Mouse (Mus musculus): Measurements from ENCODE around the gene Sema5b. TPM values are rescaled to one million over a fixed set of nuclear protein-coding genes. Genes with fewer than 3 reads are reported as not detected.

The Sema5b gene
- polyA plus RNA-seq, 1 experiment, result not detected

DNA sequence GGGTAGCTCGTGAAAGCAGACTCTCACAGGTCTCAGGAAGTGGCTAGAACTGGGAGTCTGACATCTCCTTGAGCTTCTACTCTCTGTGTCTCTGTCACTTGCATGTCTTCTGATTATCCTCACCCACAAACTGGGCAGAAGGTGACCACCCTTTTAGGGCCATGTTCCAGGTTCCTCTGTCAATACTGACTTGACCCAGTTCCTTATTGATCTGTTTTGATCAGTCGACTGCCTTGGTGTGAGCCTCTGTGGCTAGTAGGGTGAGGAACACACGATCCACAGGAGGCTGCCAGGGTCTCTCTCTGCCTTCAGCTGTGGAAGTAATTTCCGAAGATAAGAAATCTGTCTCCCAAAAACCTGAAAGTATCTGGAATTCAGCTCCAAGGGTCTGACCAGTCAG, 76.8 kb downstream of the Sema5b start:
- H3K4me1 ChIP-seq (ENCODE audit: control insufficient read depth, insufficient read depth, low read length), result no peaks in the 10 kb centered on the region
- TF ChIP-seq CTCF (IDR thresholded peaks at IDR 0.05; ENCODE audit: control insufficient read depth, insufficient read depth, low read length) (no peak), POLR2A (IDR thresholded peaks at IDR 0.05; ENCODE audit: borderline replicate concordance, control insufficient read depth, low read depth, low read length) (no peak)
- 64% methylated on average over 4 of the region's 4 CpGs for WGBS
- H3K27ac ChIP-seq (ENCODE audit: control insufficient read depth, insufficient read depth, low read depth, low read length, poor library complexity), result no peak overlapping the region
- H3K4me3 ChIP-seq (replicated peaks; ENCODE audit: control insufficient read depth, low read depth, low read length), result no peak overlapping the region

DNA sequence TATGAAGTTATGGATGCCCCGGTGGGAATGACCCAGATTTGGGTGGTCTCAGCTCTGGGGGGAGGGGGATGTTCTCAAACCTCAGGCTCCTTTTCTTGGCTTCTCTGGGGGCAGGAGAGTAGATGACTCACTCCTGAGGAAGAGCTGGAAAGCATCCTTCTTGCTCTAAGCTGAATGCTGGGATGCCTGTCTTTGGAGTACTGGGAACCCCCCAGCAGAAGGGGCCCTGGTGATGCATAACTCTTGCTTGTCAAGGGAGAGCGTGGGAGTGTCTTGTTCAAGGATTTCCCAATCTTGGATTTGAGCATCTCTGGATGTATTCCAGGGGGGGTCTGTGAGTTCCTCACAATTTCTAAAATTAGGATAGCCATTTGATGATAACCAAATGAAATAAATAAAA, 82.1 kb downstream of the Sema5b start:
- Histone ChIP-seq H3K4me1 (ENCODE audit: control insufficient read depth, insufficient read depth, low read length) (no peaks in the 10 kb centered on the region), H3K4me3 (replicated peaks; ENCODE audit: control insufficient read depth, low read depth, low read length) (no peak overlapping the region), H3K27ac (ENCODE audit: control insufficient read depth, insufficient read depth, low read depth, low read length, poor library complexity) (no peak overlapping the region)
- TF ChIP-seq CTCF (IDR thresholded peaks at IDR 0.05; ENCODE audit: control insufficient read depth, insufficient read depth, low read length) (no peak), POLR2A (IDR thresholded peaks at IDR 0.05; ENCODE audit: borderline replicate concordance, control insufficient read depth, low read depth, low read length) (no peak)
- 75% methylated on average over 2 of the region's 2 CpGs for WGBS

DNA sequence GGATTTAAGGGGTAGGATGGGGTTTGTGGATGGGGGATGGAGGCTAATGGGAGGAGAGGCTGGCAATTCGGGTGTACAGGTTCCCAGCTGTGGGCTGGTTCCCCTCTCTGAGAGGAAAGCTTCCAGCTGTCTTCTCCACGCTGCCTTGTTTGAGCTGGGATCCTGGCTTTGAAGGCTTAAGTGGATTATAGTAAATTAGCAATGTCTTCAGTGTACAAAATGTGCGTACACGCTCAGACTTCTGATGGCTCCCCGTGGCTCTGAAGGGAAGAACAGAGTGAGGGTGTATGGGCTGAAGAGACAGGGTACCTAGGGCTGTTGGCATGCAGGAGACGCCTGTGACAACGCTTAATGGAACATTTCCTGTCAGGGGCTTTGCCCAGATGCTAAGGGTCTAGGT, 83.0 kb downstream of the Sema5b start:
- H3K27ac ChIP-seq (ENCODE audit: control insufficient read depth, insufficient read depth, low read depth, low read length, poor library complexity), result no peak overlapping the region
- H3K4me3 ChIP-seq (replicated peaks; ENCODE audit: control insufficient read depth, low read depth, low read length), result no peak overlapping the region
- no peaks in the 10 kb centered on the region for H3K4me1 ChIP-seq (ENCODE audit: control insufficient read depth, insufficient read depth, low read length)
- 65% methylated on average over 7 of the region's 7 CpGs for WGBS
- no peak for TF ChIP-seq POLR2A (IDR thresholded peaks at IDR 0.05; ENCODE audit: borderline replicate concordance, control insufficient read depth, low read depth, low read length)
- no peak for TF ChIP-seq CTCF (IDR thresholded peaks at IDR 0.05; ENCODE audit: control insufficient read depth, insufficient read depth, low read length)

DNA sequence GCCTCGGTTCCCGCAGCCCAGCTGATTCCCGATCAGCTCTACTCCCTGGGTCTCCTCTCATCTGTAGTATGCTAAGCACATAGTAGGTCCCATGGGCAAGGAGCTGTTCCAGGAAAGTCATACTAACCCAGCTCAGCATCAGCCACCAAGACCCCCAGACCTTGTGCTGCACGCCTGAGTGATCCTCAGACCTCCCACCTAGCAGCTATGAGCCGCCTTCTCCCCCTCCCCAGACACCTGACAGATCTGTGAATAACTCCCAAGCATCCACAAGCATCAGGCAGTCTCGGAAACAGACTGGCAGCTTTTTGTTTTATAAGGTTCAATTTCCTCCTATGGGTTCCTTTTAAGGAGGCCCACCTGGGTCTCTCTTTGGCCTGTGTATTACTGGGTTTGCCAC, 83.9 kb downstream of the Sema5b start:
- Histone ChIP-seq H3K4me3 (replicated peaks; ENCODE audit: control insufficient read depth, low read depth, low read length) (no peak overlapping the region), H3K27ac (ENCODE audit: control insufficient read depth, insufficient read depth, low read depth, low read length, poor library complexity) (no peak overlapping the region), H3K4me1 (ENCODE audit: control insufficient read depth, insufficient read depth, low read length) (no peaks in the 10 kb centered on the region)
- no peak for TF ChIP-seq POLR2A (IDR thresholded peaks at IDR 0.05; ENCODE audit: borderline replicate concordance, control insufficient read depth, low read depth, low read length)
- TF ChIP-seq CTCF (IDR thresholded peaks at IDR 0.05; ENCODE audit: control insufficient read depth, insufficient read depth, low read length), result no peak
- 72% methylated on average over 6 of the region's 6 CpGs for WGBS

DNA sequence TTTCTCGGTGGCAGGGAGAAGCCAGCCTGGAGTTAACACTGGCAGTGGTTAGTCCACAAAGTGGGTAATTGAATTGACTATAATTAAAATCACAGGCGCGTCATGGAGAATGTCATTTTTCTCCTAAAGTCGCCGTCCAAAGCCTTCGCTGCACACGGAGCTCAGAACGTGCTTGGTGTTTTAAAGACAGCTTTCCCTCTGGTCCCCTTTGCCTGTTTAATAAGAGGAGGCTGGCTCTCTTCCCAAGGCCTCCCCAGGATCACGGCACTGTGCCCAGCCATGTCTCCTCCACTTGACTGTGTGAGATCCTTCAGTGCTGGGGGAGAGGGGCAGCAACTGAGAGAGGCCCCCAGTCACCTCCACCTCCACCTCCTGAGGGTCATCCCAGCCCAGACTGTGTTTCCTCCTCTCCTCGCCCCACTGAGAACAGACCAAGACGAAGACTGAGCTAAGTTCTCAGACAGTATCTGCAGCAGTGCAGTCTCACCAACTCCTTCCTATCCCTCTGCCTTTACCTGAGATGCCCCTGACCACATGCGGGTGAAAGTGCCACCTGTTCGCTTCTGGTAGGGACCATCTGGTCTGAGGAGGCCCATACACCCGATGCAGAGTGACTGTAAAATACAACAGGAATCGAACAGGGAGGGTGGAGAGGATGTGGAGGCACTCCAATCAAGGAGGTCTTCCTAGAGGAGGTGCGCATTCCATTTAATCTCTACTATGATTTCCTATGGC, 84.5 kb downstream of the Sema5b start:
- H3K4me3 ChIP-seq (replicated peaks; ENCODE audit: control insufficient read depth, low read depth, low read length), result no peak overlapping the region
- 68% methylated on average over 16 of the region's 16 CpGs for WGBS
- no peaks in the 10 kb centered on the region for H3K4me1 ChIP-seq (ENCODE audit: control insufficient read depth, insufficient read depth, low read length)
- TF ChIP-seq CTCF (IDR thresholded peaks at IDR 0.05; ENCODE audit: control insufficient read depth, insufficient read depth, low read length), result no peak
- no peak for TF ChIP-seq POLR2A (IDR thresholded peaks at IDR 0.05; ENCODE audit: borderline replicate concordance, control insufficient read depth, low read depth, low read length)
- H3K27ac ChIP-seq (ENCODE audit: control insufficient read depth, insufficient read depth, low read depth, low read length, poor library complexity), result no peak overlapping the region

DNA sequence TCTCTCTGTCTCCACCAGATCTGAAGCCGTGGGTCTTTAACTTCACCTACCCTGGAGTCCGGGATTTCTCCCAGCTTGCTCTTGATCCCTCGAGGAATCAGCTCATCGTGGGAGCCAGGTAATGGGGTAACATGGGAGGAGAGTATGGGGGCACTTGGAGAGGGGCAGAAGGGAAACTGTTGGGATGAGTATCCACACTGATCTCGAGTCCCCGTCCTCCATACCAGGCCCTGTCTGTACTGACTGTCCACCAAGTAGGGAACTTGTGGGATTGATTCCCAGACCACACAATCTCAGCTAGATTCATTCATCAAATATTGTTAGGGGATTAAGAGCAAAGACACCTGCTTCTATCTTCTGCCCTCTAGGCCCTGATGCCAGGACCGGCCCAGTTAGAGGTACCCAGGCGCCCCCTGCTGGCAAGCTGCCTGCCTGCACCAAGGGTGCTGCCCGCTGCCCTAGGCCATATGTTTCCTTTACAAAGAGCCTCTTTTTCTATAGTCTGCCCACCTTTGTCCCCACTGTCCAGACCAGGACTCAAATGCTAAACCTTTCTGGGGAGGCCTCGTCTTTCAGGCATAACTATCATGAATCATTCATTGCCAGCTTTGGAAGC, 87.2 kb downstream of the Sema5b start:
- Histone ChIP-seq H3K4me1 (ENCODE audit: control insufficient read depth, insufficient read depth, low read length) (no peaks in the 10 kb centered on the region), H3K4me3 (replicated peaks; ENCODE audit: control insufficient read depth, low read depth, low read length) (no peak overlapping the region), H3K27ac (ENCODE audit: control insufficient read depth, insufficient read depth, low read depth, low read length, poor library complexity) (no peak overlapping the region)
- no peak for TF ChIP-seq POLR2A (IDR thresholded peaks at IDR 0.05; ENCODE audit: borderline replicate concordance, control insufficient read depth, low read depth, low read length)
- peak; percentile 73 for TF ChIP-seq CTCF (IDR thresholded peaks at IDR 0.05; ENCODE audit: control insufficient read depth, insufficient read depth, low read length)
- WGBS, result 39% methylated on average over 10 of the region's 10 CpGs

DNA sequence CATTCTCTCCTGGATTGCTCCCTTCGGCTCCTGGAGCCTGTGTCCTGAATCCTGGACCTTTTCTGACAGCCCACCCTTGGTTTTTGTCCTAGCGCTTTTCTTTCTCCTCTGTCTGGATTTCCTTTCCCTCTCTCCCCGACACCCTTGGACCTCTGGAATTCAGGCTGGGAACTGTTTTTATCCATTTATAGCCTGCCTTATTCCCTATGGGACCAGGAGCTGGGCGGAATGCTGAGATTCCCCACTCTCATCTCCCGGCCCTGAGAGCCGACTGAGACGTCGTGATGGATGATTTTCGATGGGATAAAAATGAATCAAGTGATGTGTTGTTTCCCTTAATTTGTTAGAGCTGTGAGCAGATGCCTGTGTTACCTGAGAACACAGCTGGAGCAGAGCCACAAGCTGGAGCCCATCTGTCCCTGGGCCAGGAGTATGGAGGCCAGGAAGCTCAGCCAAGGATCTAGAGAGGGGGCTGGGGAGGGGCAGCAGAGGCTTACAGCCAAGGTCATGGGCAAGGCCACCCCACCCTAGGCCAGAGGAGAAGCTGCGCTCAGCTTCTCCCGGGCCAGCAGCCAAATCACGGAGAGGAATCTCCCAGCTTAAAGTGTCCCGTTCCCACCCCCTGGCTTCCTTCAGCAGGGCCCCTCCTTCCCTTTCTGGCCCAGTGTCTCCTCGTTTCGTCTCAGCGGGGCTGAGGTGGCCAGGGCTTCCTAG, 89.7 kb downstream of the Sema5b start:
- Histone ChIP-seq H3K4me1 (ENCODE audit: control insufficient read depth, insufficient read depth, low read length) (no peaks in the 10 kb centered on the region), H3K4me3 (replicated peaks; ENCODE audit: control insufficient read depth, low read depth, low read length) (no peak overlapping the region), H3K27ac (ENCODE audit: control insufficient read depth, insufficient read depth, low read depth, low read length, poor library complexity) (no peak overlapping the region)
- 74% methylated on average over 16 of the region's 16 CpGs for WGBS
- TF ChIP-seq POLR2A (IDR thresholded peaks at IDR 0.05; ENCODE audit: borderline replicate concordance, control insufficient read depth, low read depth, low read length) (no peak), CTCF (IDR thresholded peaks at IDR 0.05; ENCODE audit: control insufficient read depth, insufficient read depth, low read length) (no peak)

DNA sequence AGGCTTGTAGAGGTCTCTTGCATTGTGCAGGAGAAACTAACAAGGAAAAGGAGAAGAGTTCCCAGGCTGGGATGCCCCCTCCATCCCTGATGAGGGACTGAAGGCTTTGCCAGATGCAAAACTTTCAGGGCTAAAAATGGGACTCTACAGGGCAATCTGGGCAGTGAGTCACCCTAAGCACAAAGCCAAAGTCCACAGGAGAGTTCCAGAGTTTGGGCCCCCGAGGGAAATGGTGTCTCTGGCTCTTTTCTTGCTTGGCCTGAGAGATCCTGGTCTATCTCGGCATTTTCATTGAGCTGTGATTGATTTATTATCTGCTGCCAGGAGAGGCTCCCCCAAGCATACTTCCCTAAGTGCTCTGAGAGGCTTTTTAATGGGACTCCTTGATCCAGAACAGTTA, 92.1 kb downstream of the Sema5b start:
- no peak overlapping the region for H3K4me3 ChIP-seq (replicated peaks; ENCODE audit: control insufficient read depth, low read depth, low read length)
- 24% methylated on average over 2 of the region's 2 CpGs for WGBS
- no peak for TF ChIP-seq POLR2A (IDR thresholded peaks at IDR 0.05; ENCODE audit: borderline replicate concordance, control insufficient read depth, low read depth, low read length)
- TF ChIP-seq CTCF (IDR thresholded peaks at IDR 0.05; ENCODE audit: control insufficient read depth, insufficient read depth, low read length), result no peak

More for the DNA sequence above, 92.1 kb downstream of the Sema5b start:
- Histone ChIP-seq H3K27ac (ENCODE audit: control insufficient read depth, insufficient read depth, low read depth, low read length, poor library complexity) (no peak overlapping the region), H3K4me1 (ENCODE audit: control insufficient read depth, insufficient read depth, low read length) (no peaks in the 10 kb centered on the region)
